Mouse (Mus musculus) hindbrain, embryonic 11.5 days (tissue): ENCODE data around the gene Gm28048. TPM values are rescaled to one million over a fixed set of nuclear protein-coding genes. Genes with fewer than 3 reads are reported as not detected.

Experiments used
- ATAC-seq: fragments of 200-750 bp; cut with Nextera tagmentation; 2 replicates; pipeline ENCODE4 v1.8.0; 2017; ENCODE audit warnings: mild to moderate bottlenecking, moderate TSS enrichment, moderate library complexity; ENCODE audit not compliant: low FRiP score
- DNase-seq: peaks from one replicate; pipeline ENCODE4 v3.0.0-alpha.2; 2015; ENCODE audit warnings: low spot score
- H3K27ac ChIP-seq: fragments of 300-500 bp; sonication (generic); 2 replicates; pipeline ENCODE4 v1.5.1; 2014; ENCODE audit warnings: mild to moderate bottlenecking, low read depth, low read length
- H3K27me3 ChIP-seq: fragments of 300-500 bp; sonication (generic); 2 replicates; pipeline ENCODE4 v1.6.1; 2014; ENCODE audit warnings: mild to moderate bottlenecking, low read length, moderate library complexity, mixed read lengths; ENCODE audit not compliant: control insufficient read depth, insufficient read depth
- H3K36me3 ChIP-seq: fragments of 300-500 bp; sonication (generic); 2 replicates; pipeline ENCODE4 v1.6.1; 2014; ENCODE audit warnings: mild to moderate bottlenecking, low read length, moderate library complexity, mixed read lengths; ENCODE audit not compliant: control insufficient read depth, insufficient read depth
- H3K4me1 ChIP-seq: fragments of 300-500 bp; sonication (generic); replicated peaks from 2 replicates; pipeline ENCODE4 v1.6.1; 2014; ENCODE audit warnings: low read length, mixed read lengths; ENCODE audit not compliant: control insufficient read depth, insufficient read depth
- H3K4me2 ChIP-seq: fragments of 300-500 bp; sonication (generic); replicated peaks from 2 replicates; pipeline ENCODE4 v1.6.1; 2014; ENCODE audit warnings: mild to moderate bottlenecking, low read depth, low read length
- H3K4me3 ChIP-seq: fragments of 300-500 bp; sonication (generic); 2 replicates; pipeline ENCODE4 v1.5.1; 2014; ENCODE audit warnings: low read depth, low read length
- H3K9ac ChIP-seq: fragments of 300-500 bp; sonication (generic); 2 replicates; pipeline ENCODE4 v1.6.1; 2014; ENCODE audit warnings: low read depth, low read length
- H3K9me3 ChIP-seq: fragments of 300-500 bp; sonication (generic); 2 replicates; pipeline ENCODE4 v1.6.1; 2016; ENCODE audit warnings: low read length; ENCODE audit not compliant: control insufficient read depth
- WGBS: fragments of 180-500 bp; shearing (Covaris S2); extraction: QIAGEN DNeasy Blood & Tissue Kit; methylation state at CpG from one replicate; pipeline ENCODE4 v1.1.7; 2014; 5-methylcytosine and 5-hydroxymethylcytosine counted together
- polyA plus RNA-seq: library from polyadenylated mRNA; unstranded; fragments of >200 nt; fragmentation: Nextera tagmentation; extraction: Ambion mirVana; gene quantifications from 2 replicates; pipeline ENCODE4 v1.2.1, GENCODE M21; 2014

Gm28048 gene
- polyA plus RNA-seq, 1 experiment from 2014 or later, result 4.8 TPM

DNA sequence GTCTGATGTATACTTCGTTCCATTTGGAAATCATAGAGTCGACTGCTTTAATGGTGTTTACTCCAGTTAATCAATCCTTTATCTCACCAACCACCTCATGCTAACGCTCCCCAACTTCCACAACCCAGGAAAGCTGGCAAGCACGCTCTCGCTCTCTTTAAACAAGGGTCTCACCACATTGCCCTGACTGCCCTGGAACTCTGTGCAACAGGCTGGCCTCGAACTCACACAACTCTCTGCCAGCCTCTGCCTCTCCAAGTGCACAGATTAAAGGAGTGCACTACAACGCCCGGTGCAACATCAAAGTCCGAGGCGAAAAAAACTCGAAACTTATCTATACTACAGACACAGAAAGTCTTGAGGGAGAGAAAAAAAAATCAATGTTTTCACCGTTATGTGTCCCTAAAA, 343 bp downstream of the Gm28048 start:
- peak overlapping the region; percentile 77 for H3K9ac ChIP-seq
- H3K4me1 ChIP-seq, result peaks cover 5% of the 10 kb centered on the region; the same call in 1 of the 2 replicates
- H3K36me3 ChIP-seq, result no peaks in the 10 kb centered on the region
- H3K9me3 ChIP-seq, result no peaks in the 10 kb centered on the region
- no peak for DNase-seq
- peak overlapping the region; percentile 68 for H3K4me3 ChIP-seq
- H3K27me3 ChIP-seq, result no peaks in the 10 kb centered on the region
- peak overlapping the region; percentile 91 for H3K27ac ChIP-seq
- peak overlapping the region; percentile 83 for H3K4me2 ChIP-seq
- WGBS, result 5% methylated on average over 12 of the region's 12 CpGs
- peak; percentile 46; the same call in 1 of the 2 replicates for ATAC-seq

- H3K27ac ChIP-seq, result no peak overlapping the region
- H3K36me3 ChIP-seq, result no peaks in the 10 kb centered on the region
- H3K4me1 ChIP-seq, result peaks cover 5% of the 10 kb centered on the region; the same call in 1 of the 2 replicates
- H3K27me3 ChIP-seq, result no peaks in the 10 kb centered on the region
- no peaks in the 10 kb centered on the region for H3K9me3 ChIP-seq
- DNase-seq (no peak), ATAC-seq (no peak)
- 48% methylated on average over 4 of the region's 4 CpGs for WGBS
- H3K9ac ChIP-seq, result peak overlapping the region; percentile 77
- peak overlapping the region; percentile 83 for H3K4me2 ChIP-seq
- peak overlapping the region; percentile 68 for H3K4me3 ChIP-seq
These were observed 849 bp downstream of the Gm28048 start for GRCm38 (mm10) chr11:22981041-22981440.

DNA sequence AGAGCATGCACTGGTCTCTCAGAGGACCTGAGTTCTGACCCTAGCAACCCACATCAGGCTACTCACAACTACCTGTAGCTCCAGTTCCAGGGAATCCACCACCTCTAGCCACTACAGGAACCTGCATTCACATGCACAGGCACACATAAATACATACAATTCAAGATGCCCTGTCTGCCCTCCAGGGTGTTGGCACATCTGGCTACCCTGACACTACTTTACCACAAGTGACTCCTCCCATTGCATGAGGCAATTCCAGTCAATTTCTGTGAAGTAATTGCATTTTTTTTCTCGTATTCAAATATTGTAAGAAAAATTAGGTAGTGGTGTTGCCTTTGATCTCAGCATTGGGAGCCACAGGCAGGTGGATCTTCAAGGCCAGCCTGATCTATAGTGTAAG, 2.7 kb downstream of the Gm28048 start:
- WGBS, result 86% methylated on average over 1 of the region's 1 CpGs
- no peak overlapping the region for H3K4me3 ChIP-seq
- H3K4me1 ChIP-seq, result peaks cover 5% of the 10 kb centered on the region; the same call in 1 of the 2 replicates
- H3K27ac ChIP-seq, result no peak overlapping the region
- DNase-seq (no peak), ATAC-seq (no peak)
- no peaks in the 10 kb centered on the region for H3K36me3 ChIP-seq
- no peaks in the 10 kb centered on the region for H3K9me3 ChIP-seq
- no peak overlapping the region for H3K9ac ChIP-seq
- no peaks in the 10 kb centered on the region for H3K27me3 ChIP-seq
- H3K4me2 ChIP-seq, result no peak overlapping the region

- ATAC-seq (no peak), DNase-seq (no peak)
- 0 out of 2 replicates have a peak, but pooled peaks cover 3% of the 10 kb centered on the region for H3K36me3 ChIP-seq
- no peaks in the 10 kb centered on the region for H3K27me3 ChIP-seq
- H3K4me2 ChIP-seq, result no peak overlapping the region
- no peaks in the 10 kb centered on the region for H3K9me3 ChIP-seq
- WGBS, result 75% methylated on average over 1 of the region's 1 CpGs
- no peak overlapping the region for H3K4me3 ChIP-seq
- H3K27ac ChIP-seq, result no peak overlapping the region
- H3K4me1 ChIP-seq, result peaks cover 5% of the 10 kb centered on the region; the same call in 1 of the 2 replicates
- no peak overlapping the region for H3K9ac ChIP-seq
These were observed 3.2 kb downstream of the Gm28048 start for GRCm38 (mm10) chr11:22978711-22979110.

DNA sequence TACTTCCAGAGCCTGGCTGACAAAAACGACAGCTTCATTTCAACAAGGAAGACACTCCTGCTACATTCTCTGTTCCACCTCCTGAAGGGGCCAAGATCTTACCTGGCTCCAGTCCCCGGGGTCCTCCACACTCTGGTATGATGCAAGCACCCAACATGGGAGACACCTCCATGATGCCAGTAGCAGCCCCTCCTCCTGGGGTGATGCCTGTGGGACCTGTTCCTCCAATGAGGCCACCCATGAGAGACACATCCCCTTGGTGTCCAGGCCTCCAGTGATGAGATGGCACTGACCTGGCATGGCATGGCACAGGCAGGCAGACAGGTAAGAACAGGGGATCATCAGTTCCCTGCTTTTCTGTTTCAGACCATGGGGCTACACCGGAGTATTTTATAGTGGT, 3.7 kb downstream of the Gm28048 start:
- no peaks in the 10 kb centered on the region for H3K9me3 ChIP-seq
- no peak for ATAC-seq
- no peak overlapping the region for H3K27ac ChIP-seq
- WGBS, result 92% methylated on average over 3 of the region's 3 CpGs
- no peak overlapping the region for H3K9ac ChIP-seq
- no peak for DNase-seq
- no peak overlapping the region for H3K4me3 ChIP-seq
- H3K4me2 ChIP-seq, result no peak overlapping the region
- no peaks in the 10 kb centered on the region for H3K27me3 ChIP-seq
- peaks cover 5% of the 10 kb centered on the region; the same call in 1 of the 2 replicates for H3K4me1 ChIP-seq
- 0 out of 2 replicates have a peak, but pooled peaks cover 3% of the 10 kb centered on the region for H3K36me3 ChIP-seq

DNA sequence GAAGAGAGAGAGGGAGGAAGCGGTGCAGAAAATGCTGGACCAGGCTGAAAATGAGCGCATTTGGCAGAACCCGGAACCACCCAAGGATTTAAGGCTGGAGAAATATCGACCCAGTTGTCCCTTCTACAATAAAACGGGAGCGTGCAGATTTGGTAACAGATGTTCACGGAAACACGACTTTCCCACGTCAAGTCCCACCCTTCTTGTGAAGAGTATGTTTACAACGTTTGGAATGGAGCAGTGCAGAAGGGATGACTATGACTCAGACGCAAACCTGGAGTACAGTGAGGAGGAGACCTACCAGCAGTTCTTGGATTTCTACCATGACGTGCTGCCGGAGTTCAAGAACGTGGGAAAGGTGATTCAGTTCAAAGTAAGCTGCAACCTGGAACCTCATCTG, 8.3 kb downstream of the Gm28048 start:
- ATAC-seq, result no peak
- DNase-seq, result peak; percentile 24
- no peaks in the 10 kb centered on the region for H3K27me3 ChIP-seq
- H3K9me3 ChIP-seq, result no peaks in the 10 kb centered on the region
- 0 out of 2 replicates have a peak, but pooled peaks cover 3% of the 10 kb centered on the region for H3K36me3 ChIP-seq
- H3K4me2 ChIP-seq, result peak overlapping the region; percentile 54
- no peaks in the 10 kb centered on the region for H3K4me1 ChIP-seq
- peak overlapping the region; percentile 51 for H3K4me3 ChIP-seq
- H3K27ac ChIP-seq, result no peak overlapping the region
- WGBS, result 49% methylated on average over 14 of the region's 14 CpGs
- H3K9ac ChIP-seq, result peak overlapping the region; percentile 46

GRCm38 (mm10) chr11:22972746-22973526, 9.0 kb downstream of the Gm28048 start:
- Histone ChIP-seq H3K36me3 (0 out of 2 replicates have a peak, but pooled peaks cover 5% of the 10 kb centered on the region), H3K27ac (no peak overlapping the region), H3K4me2 (peak overlapping the region; percentile 70), H3K9me3 (no peaks in the 10 kb centered on the region), H3K4me3 (peak overlapping the region; percentile 54), H3K4me1 (no peaks in the 10 kb centered on the region), H3K27me3 (no peaks in the 10 kb centered on the region), H3K9ac (peak overlapping the region; percentile 46)
- ATAC-seq, result peak; percentile 76
- peak; percentile 75 for DNase-seq
- WGBS, result 51% methylated on average over 44 of the region's 46 CpGs

GRCm38 (mm10) chr11:22971835-22972709, 9.8 kb downstream of the Gm28048 start, which contains the start of gene Zrsr1:
Gene Zrsr1 (plus strand): TSS chr11:22972005.
- H3K27me3 ChIP-seq, result no peaks in the 10 kb centered on the region
- DNase-seq (peak; percentile 44), ATAC-seq (peak; percentile 76)
- H3K4me1 ChIP-seq, result no peaks in the 10 kb centered on the region
- H3K27ac ChIP-seq, result no peak within 1 kb of the TSS
- H3K9me3 ChIP-seq, result no peaks in the 10 kb centered on the region
- 44% methylated on average over 56 of the region's 56 CpGs for WGBS
- peak within 1 kb of the TSS; percentile 41; the same call in 1 of the 2 replicates for H3K9ac ChIP-seq
- H3K4me3 ChIP-seq, result peak within 1 kb of the TSS; percentile 54
- H3K4me2 ChIP-seq, result peak within 1 kb of the TSS; percentile 70
- 0 out of 2 replicates have a peak, but pooled peaks cover 5% of the 10 kb centered on the region for H3K36me3 ChIP-seq
